Mouse (Mus musculus) B cell, adult (primary cell): ENCODE data around the gene Ndufaf2. TPM values are rescaled to one million over a fixed set of nuclear protein-coding genes. Genes with fewer than 3 reads are reported as not detected.

Experiments
- total RNA-seq: library from RNA; stranded (reverse); gene quantifications from 4 replicates; pipeline ENCODE4 v1.2.4, GENCODE M21; 2023; ENCODE audit not compliant: inconsistent age

The Ndufaf2 gene
- 2.2 to 7.6 TPM (median 4.6 TPM) in 4 replicates for total RNA-seq

DNA sequence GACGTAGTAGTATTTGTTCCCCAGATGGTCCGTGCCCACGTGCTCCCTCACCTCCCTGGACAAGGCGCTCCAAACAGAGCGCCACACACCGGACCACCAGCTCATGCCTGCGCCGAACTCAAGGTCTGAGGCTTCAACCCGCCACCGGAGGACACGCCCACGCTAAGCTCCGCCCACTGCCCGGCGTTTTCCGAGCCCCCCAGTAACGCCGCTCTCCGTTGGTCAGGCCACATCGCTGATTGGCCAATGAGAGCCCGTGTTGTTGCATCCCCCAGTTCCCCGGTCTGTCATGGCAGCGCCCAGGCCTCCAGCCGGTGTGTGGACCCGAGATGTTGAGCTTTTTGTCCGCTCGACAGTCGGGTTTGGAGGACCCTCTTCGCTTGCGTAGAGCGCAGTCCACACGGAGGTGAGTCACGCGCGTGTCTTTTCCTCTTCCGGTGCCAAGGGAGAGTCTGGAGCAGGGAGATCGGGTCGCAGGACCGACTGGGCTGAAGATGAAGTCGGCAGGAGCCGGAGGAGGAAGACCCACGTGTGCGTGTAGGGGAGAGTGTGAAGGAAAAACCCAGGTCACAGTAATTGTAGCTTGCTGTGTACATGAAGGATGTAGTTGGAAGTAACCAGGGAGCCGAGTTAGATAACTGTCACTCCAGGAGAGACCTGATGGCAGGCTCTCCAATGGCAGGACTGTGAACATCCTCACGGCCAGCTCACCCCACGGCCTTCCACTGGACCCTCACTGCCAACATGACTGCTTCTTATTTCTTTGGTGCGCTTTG lies at the start of gene Ndufaf2, which contains the start of gene Ercc8:
Ndufaf2 (minus strand) TSS at position 159 of the 776 bp plus-strand sequence.
Ercc8 (plus strand) TSS at position 267 of the 776 bp plus-strand sequence.

DNA sequence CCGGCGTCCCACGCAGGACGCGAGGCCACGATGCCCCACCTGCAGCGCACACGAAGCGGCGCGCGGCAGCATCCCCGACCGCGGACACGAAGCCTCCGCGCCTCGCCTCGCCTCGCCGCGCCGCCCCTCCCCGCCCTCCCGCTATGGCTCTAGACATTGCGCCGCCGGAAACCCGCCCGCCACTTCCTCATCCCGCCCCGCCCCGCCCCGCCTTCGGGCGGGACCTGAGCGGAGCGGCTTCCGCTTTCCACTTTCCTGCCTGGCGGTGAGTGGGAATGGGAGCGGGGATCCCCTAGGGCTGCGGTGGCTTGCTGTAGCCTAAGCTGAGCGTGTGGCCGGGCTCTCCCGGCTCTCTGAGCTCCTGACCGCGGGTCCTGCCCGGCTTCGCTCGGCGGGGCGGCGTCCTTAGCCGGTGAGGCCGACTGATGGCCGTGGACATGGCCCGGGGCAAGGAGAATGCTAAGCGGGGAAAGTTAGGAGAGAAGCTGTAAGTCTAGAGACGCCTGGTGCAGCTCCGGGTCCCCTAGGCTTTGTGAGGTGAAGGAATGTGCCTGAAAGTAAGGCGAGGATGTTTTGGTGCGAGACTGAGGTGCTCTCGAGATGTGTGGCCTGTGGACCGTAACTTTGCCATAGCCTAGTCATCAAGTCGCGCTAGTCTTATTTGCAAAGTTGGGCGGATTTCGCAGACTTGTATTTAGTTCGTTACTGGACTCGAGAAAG lies 114.0 kb downstream of the Ndufaf2 start, which contains the start of gene Smim15:
Smim15 (plus strand) TSS at position 225 of the 720 bp plus-strand sequence.

Other genes with a start within 250 kb of the Ndufaf2 start
- 32.5 to 37.3 TPM (median 35.4 TPM) in 4 replicates for gene Smim15, start 114.2 kb downstream of the Ndufaf2 start, total RNA-seq
- gene Ercc8, start 108 bp upstream of the Ndufaf2 start, total RNA-seq, result 12.4 to 18.8 TPM (median 15.0 TPM) in 4 replicates
- not detected in 4 replicates for gene Elovl7, start 55.8 kb upstream of the Ndufaf2 start, total RNA-seq
- gene Depdc1b, start 157.7 kb upstream of the Ndufaf2 start, total RNA-seq, result 0.66 to 1.2 TPM (median 1.0 TPM) in 4 replicates